Mouse (Mus musculus) forebrain, embryonic 11.5 days (tissue): ENCODE data around the gene Susd2. TPM values are rescaled to one million over a fixed set of nuclear protein-coding genes. Genes with fewer than 3 reads are reported as not detected.

Experiments used
- ATAC-seq: fragments of 200-750 bp; cut with Nextera tagmentation; replicated peaks from 2 replicates; pipeline ENCODE4 v1.8.0; 2017; ENCODE audit warnings: moderate TSS enrichment; ENCODE audit not compliant: low FRiP score
- DNase-seq: peaks from one replicate; pipeline ENCODE4 v3.0.0-alpha.2; 2017; ENCODE audit warnings: low spot score
- H3K27ac ChIP-seq: fragments of 300-500 bp; sonication (generic); 2 replicates; pipeline ENCODE4 v1.5.1; 2014; ENCODE audit warnings: low read depth, low read length
- H3K27me3 ChIP-seq: fragments of 300-500 bp; sonication (generic); 2 replicates; pipeline ENCODE4 v1.6.1; 2014; ENCODE audit warnings: mild to moderate bottlenecking, low read length, mixed read lengths; ENCODE audit not compliant: control insufficient read depth, insufficient read depth
- H3K36me3 ChIP-seq: fragments of 300-500 bp; sonication (generic); 2 replicates; pipeline ENCODE4 v1.6.1; 2014; ENCODE audit warnings: mild to moderate bottlenecking, low read length, moderate library complexity, mixed read lengths; ENCODE audit not compliant: control insufficient read depth, insufficient read depth
- H3K4me1 ChIP-seq: fragments of 300-500 bp; sonication (generic); replicated peaks from 2 replicates; pipeline ENCODE4 v1.6.1; 2014; ENCODE audit warnings: low read length, mixed read lengths; ENCODE audit not compliant: control insufficient read depth, insufficient read depth
- H3K4me2 ChIP-seq: fragments of 300-500 bp; sonication (generic); 2 replicates; pipeline ENCODE4 v1.6.1; 2014; ENCODE audit warnings: low read depth, mild to moderate bottlenecking, low read length, moderate library complexity, mixed read lengths; ENCODE audit not compliant: severe bottlenecking
- H3K4me3 ChIP-seq: fragments of 300-500 bp; sonication (generic); 2 replicates; pipeline ENCODE4 v1.5.1; 2014; ENCODE audit warnings: low read depth, low read length
- H3K9ac ChIP-seq: fragments of 300-500 bp; sonication (generic); 2 replicates; pipeline ENCODE4 v1.6.1; 2014; ENCODE audit warnings: low read length
- H3K9me3 ChIP-seq: fragments of 300-500 bp; sonication (generic); 2 replicates; pipeline ENCODE4 v1.6.1; 2016; ENCODE audit warnings: low read length, mixed read lengths; ENCODE audit not compliant: control insufficient read depth
- WGBS: fragments of 180-500 bp; shearing (Covaris S2); extraction: QIAGEN DNeasy Blood & Tissue Kit; methylation state at CpG from one replicate; pipeline ENCODE4 v1.1.7; 2014; 5-methylcytosine and 5-hydroxymethylcytosine counted together
- polyA plus RNA-seq: library from polyadenylated mRNA; unstranded; fragments of >200 nt; fragmentation: Nextera tagmentation; extraction: Ambion mirVana; gene quantifications from 2 replicates; pipeline ENCODE4 v1.2.1, GENCODE M21; 2014

Gene Susd2
- polyA plus RNA-seq, 1 experiment from 2014 or later: 2.0 TPM

DNA sequence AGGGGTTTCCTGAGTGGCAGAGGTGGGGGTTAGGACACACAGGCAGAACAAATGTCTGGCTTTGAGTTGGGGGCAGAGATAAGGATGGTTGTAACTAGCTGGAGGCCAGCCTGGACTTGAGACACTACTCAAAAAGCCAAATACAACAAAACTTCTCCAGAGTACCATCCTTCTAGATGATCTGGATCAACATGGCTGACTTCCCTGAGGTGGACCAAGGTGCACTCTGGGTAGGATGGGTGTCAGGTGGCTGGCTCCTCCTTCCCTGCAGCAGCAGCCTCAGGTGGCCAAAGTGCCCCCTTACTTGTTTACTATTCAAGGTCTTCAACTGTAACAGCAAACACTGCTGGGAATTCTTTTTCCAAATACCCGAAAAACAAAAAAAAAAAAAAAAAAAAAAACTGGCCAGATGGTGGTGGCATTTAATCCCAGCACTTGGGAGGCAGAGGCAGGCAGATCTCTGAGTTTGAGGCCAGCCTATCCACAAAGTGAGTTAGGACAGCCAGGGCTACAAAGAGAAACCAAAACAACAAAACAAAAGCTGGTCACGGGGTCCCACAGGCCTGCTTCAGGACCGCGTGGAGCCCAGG lies 5.7 kb upstream of the Susd2 start:
- Histone ChIP-seq H3K4me2 (no peak overlapping the region), H3K4me3 (no peak overlapping the region), H3K27me3 (no peaks in the 10 kb centered on the region), H3K27ac (no peak overlapping the region), H3K36me3 (peaks cover 5% of the 10 kb centered on the region; the same call in 1 of the 2 replicates), H3K9ac (no peak overlapping the region), H3K9me3 (no peaks in the 10 kb centered on the region), H3K4me1 (no peaks in the 10 kb centered on the region)
- WGBS: 90% methylated on average over 4 of the region's 4 CpGs
- DNase-seq: no peak
- no peak for ATAC-seq

DNA sequence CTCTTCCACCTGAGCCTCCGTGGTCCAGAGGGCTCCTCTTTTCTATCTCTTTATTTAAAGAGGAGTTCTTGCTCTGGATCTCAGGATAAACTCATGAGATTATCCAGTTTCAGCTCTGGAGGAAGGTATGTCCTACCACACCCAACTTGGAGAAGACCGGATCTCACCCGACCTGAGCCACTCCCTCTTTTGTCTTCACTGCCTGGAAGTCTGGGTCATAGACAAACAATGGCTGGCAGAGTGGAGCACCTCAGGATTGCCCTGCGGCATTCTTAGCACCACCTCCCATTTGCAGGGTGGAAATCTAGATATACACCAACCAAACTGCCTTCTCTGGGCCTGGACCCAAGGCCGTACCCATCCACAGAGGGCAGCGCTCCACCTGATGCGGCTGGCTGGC lies 5.2 kb upstream of the Susd2 start:
- DNase-seq: no peak
- Histone ChIP-seq H3K27ac (no peak overlapping the region), H3K9me3 (no peaks in the 10 kb centered on the region), H3K4me2 (no peak overlapping the region), H3K4me1 (0 out of 2 replicates have a peak, but pooled peaks cover 3% of the 10 kb centered on the region), H3K27me3 (no peaks in the 10 kb centered on the region), H3K9ac (no peak overlapping the region), H3K36me3 (peaks cover 5% of the 10 kb centered on the region; the same call in 1 of the 2 replicates), H3K4me3 (no peak overlapping the region)
- ATAC-seq: no peak
- WGBS: 92% methylated on average over 7 of the region's 7 CpGs

DNA sequence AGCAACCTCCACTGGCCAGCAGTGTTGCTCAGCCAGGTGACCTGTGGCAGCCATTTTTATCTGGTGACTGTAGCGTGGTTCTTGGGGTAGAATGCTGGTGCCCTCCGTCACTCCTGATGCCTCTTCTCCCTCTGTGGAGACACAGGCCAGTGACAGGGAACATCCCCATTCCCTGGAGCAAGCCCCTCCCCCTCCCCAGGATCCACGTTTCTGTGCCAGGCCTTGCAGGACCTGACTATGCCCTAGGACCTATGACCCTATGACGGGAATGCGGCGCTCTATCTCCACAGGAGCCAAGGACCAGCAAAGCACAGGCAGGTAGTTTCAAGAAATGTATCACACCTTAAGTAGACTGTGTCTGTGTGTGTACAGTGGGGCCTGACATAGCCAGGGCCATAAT lies 4.3 kb upstream of the Susd2 start:
- DNase-seq (no peak), ATAC-seq (no peak)
- Histone ChIP-seq H3K27me3 (no peaks in the 10 kb centered on the region), H3K4me2 (no peak overlapping the region), H3K4me1 (0 out of 2 replicates have a peak, but pooled peaks cover 4% of the 10 kb centered on the region), H3K36me3 (peaks cover 5% of the 10 kb centered on the region; the same call in 1 of the 2 replicates), H3K9ac (no peak overlapping the region), H3K27ac (no peak overlapping the region), H3K9me3 (no peaks in the 10 kb centered on the region), H3K4me3 (no peak overlapping the region)
- WGBS: 91% methylated on average over 6 of the region's 6 CpGs

DNA sequence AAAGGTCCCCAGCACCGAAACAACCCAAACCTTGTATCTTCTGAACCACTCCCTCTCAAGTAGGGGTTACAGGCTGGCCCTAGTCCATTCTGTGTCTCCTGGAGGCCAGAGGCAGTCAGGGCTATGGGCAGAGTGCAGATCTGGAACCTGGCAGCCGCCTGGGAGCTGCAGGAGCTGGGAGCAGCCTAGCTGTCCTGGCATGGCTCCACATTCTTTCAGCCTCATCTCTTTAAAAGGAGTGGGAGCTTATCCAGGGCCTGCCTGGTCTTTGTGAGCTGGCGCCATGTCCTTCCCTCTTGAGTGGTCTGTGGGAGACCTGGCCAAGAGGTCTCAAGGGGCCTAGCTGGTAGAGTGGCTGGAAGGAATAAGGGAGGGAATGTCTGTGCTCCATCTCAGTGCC lies 3.6 kb upstream of the Susd2 start:
- no peak overlapping the region for H3K4me3 ChIP-seq
- no peaks in the 10 kb centered on the region for H3K27me3 ChIP-seq
- no peaks in the 10 kb centered on the region; the same call in 1 of the 2 replicates for H3K36me3 ChIP-seq
- H3K27ac ChIP-seq: no peak overlapping the region
- 0 out of 2 replicates have a peak, but pooled peaks cover 4% of the 10 kb centered on the region for H3K4me1 ChIP-seq
- H3K9ac ChIP-seq: no peak overlapping the region
- no peak overlapping the region for H3K4me2 ChIP-seq
- DNase-seq (no peak), ATAC-seq (no peak)
- no peaks in the 10 kb centered on the region for H3K9me3 ChIP-seq
- 92% methylated on average over 3 of the region's 3 CpGs for WGBS

DNA sequence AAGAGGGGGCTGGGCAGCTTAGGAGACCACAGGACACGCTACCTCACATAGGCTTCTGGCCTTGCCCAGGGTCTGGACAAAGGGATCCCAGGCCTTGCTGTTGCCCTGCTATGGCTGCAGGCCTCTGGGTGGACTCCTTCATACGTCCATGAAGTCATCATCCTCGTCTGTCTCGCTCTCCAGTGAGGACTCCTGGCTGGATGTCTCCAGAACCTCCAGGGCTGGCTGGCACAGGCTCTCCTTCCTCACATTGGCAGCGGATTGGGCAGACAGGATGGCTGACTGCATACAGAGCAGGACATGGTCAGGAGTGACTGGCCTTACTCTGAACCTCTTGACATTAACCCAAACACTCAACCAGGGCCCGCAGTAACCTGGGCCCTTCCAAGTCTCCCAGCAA lies 2.6 kb upstream of the Susd2 start:
- Histone ChIP-seq H3K27ac (no peak overlapping the region), H3K4me1 (0 out of 2 replicates have a peak, but pooled peaks cover 4% of the 10 kb centered on the region), H3K27me3 (no peaks in the 10 kb centered on the region), H3K4me2 (no peak overlapping the region), H3K4me3 (no peak overlapping the region), H3K9me3 (no peaks in the 10 kb centered on the region), H3K36me3 (no peaks in the 10 kb centered on the region; the same call in 1 of the 2 replicates), H3K9ac (no peak overlapping the region)
- 93% methylated on average over 6 of the region's 6 CpGs for WGBS
- DNase-seq: no peak
- no peak for ATAC-seq

DNA sequence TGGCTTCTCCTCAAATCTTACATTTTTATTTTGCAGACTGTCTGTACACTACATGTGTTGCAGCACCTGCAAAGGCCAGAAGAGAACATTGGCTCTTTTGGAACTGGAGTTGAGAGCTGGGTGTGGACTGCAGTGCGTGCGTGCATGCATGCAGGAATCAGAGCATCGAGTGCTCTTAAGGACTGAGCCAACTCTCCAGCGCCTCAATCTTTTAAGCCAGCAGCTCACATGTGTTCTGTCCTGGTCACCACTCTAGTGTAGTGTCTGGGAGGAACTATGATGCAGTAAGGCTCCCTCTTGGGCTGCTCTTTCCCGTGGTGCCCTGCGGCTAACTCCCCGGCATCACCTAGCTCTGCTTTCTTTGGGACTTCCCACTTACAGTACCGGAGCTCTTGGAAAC lies 1.8 kb upstream of the Susd2 start:
- WGBS: 96% methylated on average over 8 of the region's 8 CpGs
- ATAC-seq: no peak
- no peaks in the 10 kb centered on the region for H3K9me3 ChIP-seq
- no peak overlapping the region for H3K27ac ChIP-seq
- H3K4me2 ChIP-seq: no peak overlapping the region
- H3K4me1 ChIP-seq: 0 out of 2 replicates have a peak, but pooled peaks cover 4% of the 10 kb centered on the region
- no peaks in the 10 kb centered on the region for H3K27me3 ChIP-seq
- no peaks in the 10 kb centered on the region; the same call in 1 of the 2 replicates for H3K36me3 ChIP-seq
- DNase-seq: no peak
- H3K9ac ChIP-seq: no peak overlapping the region
- H3K4me3 ChIP-seq: no peak overlapping the region

DNA sequence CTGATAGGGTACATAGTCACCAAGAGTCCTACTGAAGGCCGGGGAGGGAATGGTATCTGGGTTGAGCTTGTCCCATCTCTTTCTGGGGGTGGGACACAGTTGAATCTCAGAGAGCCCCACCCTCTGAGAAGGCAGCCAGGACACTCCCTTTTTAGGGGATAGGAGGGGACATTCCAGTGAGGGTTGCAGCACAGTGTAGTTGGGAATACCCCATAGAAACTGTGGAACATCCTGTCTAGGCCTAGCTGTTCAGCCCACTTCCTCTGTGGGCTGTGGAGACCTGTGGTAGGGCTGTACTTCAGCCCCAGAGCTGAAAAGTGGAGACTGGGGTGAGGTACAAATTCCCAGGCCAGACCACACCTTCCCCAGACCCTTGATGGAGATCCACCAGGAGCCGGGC lies 917 bp downstream of the Susd2 start:
- Histone ChIP-seq H3K4me3 (no peak overlapping the region), H3K4me2 (no peak overlapping the region), H3K27me3 (no peaks in the 10 kb centered on the region), H3K36me3 (no peaks in the 10 kb centered on the region), H3K4me1 (0 out of 2 replicates have a peak, but pooled peaks cover 4% of the 10 kb centered on the region), H3K9me3 (no peaks in the 10 kb centered on the region), H3K27ac (no peak overlapping the region), H3K9ac (no peak overlapping the region)
- 93% methylated on average over 2 of the region's 2 CpGs for WGBS
- ATAC-seq: no peak
- no peak for DNase-seq

DNA sequence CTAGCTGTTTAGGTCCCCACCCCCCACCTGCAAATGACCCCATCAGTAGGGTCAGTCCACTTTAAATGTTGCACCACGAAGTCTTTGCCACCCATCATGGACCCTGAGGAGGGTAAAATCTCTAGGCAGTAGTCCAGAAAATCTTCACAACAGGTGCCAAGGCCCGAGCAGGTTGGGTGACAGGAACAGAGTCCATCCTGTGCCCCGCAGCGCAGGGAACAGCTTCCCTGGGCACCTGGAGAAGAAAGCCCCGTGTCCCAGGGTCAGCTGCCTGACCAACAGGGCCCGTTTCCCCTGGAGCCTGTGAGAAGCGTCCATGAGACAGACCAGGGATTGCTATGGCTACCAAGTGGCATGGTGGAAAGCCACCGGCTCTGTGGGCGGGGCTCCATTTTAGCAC lies 1.4 kb downstream of the Susd2 start:
- H3K4me2 ChIP-seq: no peak overlapping the region
- no peaks in the 10 kb centered on the region for H3K9me3 ChIP-seq
- DNase-seq: no peak
- no peaks in the 10 kb centered on the region for H3K27me3 ChIP-seq
- no peak overlapping the region for H3K27ac ChIP-seq
- no peaks in the 10 kb centered on the region for H3K36me3 ChIP-seq
- H3K9ac ChIP-seq: no peak overlapping the region
- 0 out of 2 replicates have a peak, but pooled peaks cover 4% of the 10 kb centered on the region for H3K4me1 ChIP-seq
- 84% methylated on average over 9 of the region's 9 CpGs for WGBS
- H3K4me3 ChIP-seq: no peak overlapping the region
- ATAC-seq: no peak

DNA sequence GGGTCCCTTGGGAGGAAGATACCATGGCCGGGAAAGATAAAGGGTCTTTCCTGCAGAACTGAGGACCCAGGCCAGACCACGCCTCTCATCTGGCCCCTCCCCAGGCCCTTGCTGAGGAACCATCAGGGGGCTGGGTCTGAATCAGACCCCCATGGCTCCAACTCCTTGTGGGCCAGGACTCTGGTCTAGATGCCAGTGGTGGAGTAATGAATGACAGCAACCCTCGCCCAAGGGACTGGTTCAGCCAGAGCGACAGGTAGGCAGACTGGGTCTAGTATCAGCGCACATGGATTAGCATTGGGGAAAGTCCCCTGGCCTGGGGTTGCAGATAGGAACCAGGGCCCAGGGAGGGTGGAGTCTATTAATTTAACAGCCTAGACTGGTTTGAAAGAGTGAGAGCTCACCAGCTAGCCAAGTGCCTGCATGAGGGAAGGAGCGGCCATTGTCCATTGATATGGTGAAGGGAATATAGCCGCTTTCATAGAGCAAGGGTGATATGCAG lies 2.0 kb downstream of the Susd2 start:
- no peak overlapping the region for H3K9ac ChIP-seq
- H3K4me2 ChIP-seq: no peak overlapping the region
- WGBS: 94% methylated on average over 7 of the region's 7 CpGs
- no peaks in the 10 kb centered on the region for H3K27me3 ChIP-seq
- no peak overlapping the region for H3K27ac ChIP-seq
- no peaks in the 10 kb centered on the region for H3K9me3 ChIP-seq
- ATAC-seq: no peak
- H3K4me3 ChIP-seq: no peak overlapping the region
- no peak for DNase-seq
- H3K36me3 ChIP-seq: no peaks in the 10 kb centered on the region
- 0 out of 2 replicates have a peak, but pooled peaks cover 4% of the 10 kb centered on the region for H3K4me1 ChIP-seq
